Mouse (Mus musculus): ENCODE measurements around the gene Cntn5. TPM values are rescaled to one million over a fixed set of nuclear protein-coding genes. Genes with fewer than 3 reads are reported as not detected.

The Cntn5 gene
- polyA plus RNA-seq, 3 experiments from 2014 or later = 0.66 TPM; not detected in 2

GRCm38 (mm10) chr9:9673277-9674049 is 1231.1 kb downstream of the Cntn5 start:
- no peak for ATAC-seq

GRCm38 (mm10) chr9:9653463-9653862 is 1251.1 kb downstream of the Cntn5 start:
- ATAC-seq = no peak

GRCm38 (mm10) chr9:9647361-9647760 is 1257.2 kb downstream of the Cntn5 start:
- no peak for ATAC-seq

GRCm38 (mm10) chr9:9646276-9646675 is 1258.3 kb downstream of the Cntn5 start:
- no peak for ATAC-seq
